Mouse (Mus musculus) urinary bladder, adult 2 months (tissue): Measurements from ENCODE around the gene BC005561. TPM values are rescaled to one million over a fixed set of nuclear protein-coding genes. Genes with fewer than 3 reads are reported as not detected.

ENCODE experiments used
- polyA plus RNA-seq: library from polyadenylated mRNA; depleted of rRNA; stranded (reverse); fragments of >200 nt; gene quantifications from 2 replicates; pipeline ENCODE4 v1.2.3, GENCODE M21; 2012; rRNA removed

BC005561 gene
- polyA plus RNA-seq, 1 experiment = 1.5 TPM

Other genes starting within 250 kb of the BC005561 start
- gene Ibsp, start 209.2 kb upstream of the BC005561 start, polyA plus RNA-seq = 0.04 and 0.07 TPM in 2 replicates
- not detected in 2 replicates for gene Mepe, start 183.0 kb upstream of the BC005561 start, polyA plus RNA-seq
- 0.99 and 1.6 TPM in 2 replicates for gene Spp1, start 73.2 kb upstream of the BC005561 start, polyA plus RNA-seq
- gene Pkd2, start 48.9 kb upstream of the BC005561 start, polyA plus RNA-seq = 62.5 and 67.7 TPM in 2 replicates